Mouse (Mus musculus) MEL (cell line): ENCODE measurements around the gene Tll2. TPM values are rescaled to one million over a fixed set of nuclear protein-coding genes. Genes with fewer than 3 reads are reported as not detected.

Experiments used
- DNase-seq: peaks from one replicate; pipeline ENCODE4 v3.0.0; 2011; ENCODE audit warnings: low read depth, low spot score
- H3K27ac ChIP-seq: 2 replicates; pipeline ENCODE4 v1.5.1; 2012; ENCODE audit warnings: low read depth, mild to moderate bottlenecking, control low read depth, low read length, moderate library complexity; ENCODE audit not compliant: control insufficient read depth
- H3K27me3 ChIP-seq, 2 experiments: fragments of 150-350 bp in 1 of 2; sonication (generic) in 1 of 2; 2 replicates each; pipeline ENCODE4 v1.6.1; 2012; ENCODE audit warnings: low read length in 2 of 2, mild to moderate bottlenecking in 2 of 2, improper control_type of control experiment in 1 of 2, moderate library complexity in 1 of 2; ENCODE audit not compliant: insufficient read depth in 2 of 2, control insufficient read depth in 1 of 2
- H3K36me3 ChIP-seq, 2 experiments: 2 replicates each; pipeline ENCODE4 v1.6.1; 2012 to 2014; ENCODE audit warnings: low read length in 2 of 2, improper control_type of control experiment in 1 of 2, inconsistent platforms in 1 of 2, mild to moderate bottlenecking in 1 of 2; ENCODE audit not compliant: insufficient read depth in 2 of 2, control insufficient read depth in 1 of 2
- H3K4me1 ChIP-seq, 2 experiments: fragments of 150-350 bp in 1 of 2; sonication (generic) in 1 of 2; 2 replicates each; pipeline ENCODE4 v1.6.1; 2012; ENCODE audit warnings: low read length in 2 of 2, improper control_type of control experiment in 1 of 2, mild to moderate bottlenecking in 1 of 2; ENCODE audit not compliant: insufficient read depth in 2 of 2, control insufficient read depth in 1 of 2
- H3K4me3 ChIP-seq, 2 experiments: fragments of 150-350 bp in 1 of 2; sonication (generic) in 1 of 2; 2 replicates each; pipeline ENCODE4 v1.5.1; 2012; ENCODE audit warnings: low read depth in 2 of 2, low read length in 2 of 2, mild to moderate bottlenecking in 2 of 2, moderate library complexity in 2 of 2, control low read depth in 1 of 2, improper control_type of control experiment in 1 of 2; ENCODE audit not compliant: control insufficient read depth in 1 of 2, insufficient read depth in 1 of 2
- H3K79me2 ChIP-seq: 2 replicates; pipeline ENCODE4 v1.6.1; 2012; ENCODE audit warnings: mild to moderate bottlenecking, low read length, moderate library complexity; ENCODE audit not compliant: control insufficient read depth, poor library complexity, insufficient read depth
- H3K9ac ChIP-seq: 2 replicates; pipeline ENCODE4 v1.6.1; 2012; ENCODE audit warnings: low read depth, mild to moderate bottlenecking, control low read depth, low read length, moderate library complexity; ENCODE audit not compliant: control insufficient read depth, poor library complexity, severe bottlenecking
- H3K9me3 ChIP-seq: fragments of 150-350 bp; sonication (generic); replicated peaks from 2 replicates; pipeline ENCODE4 v1.6.1; 2012; ENCODE audit warnings: mild to moderate bottlenecking, low read length, improper control_type of control experiment, moderate library complexity; ENCODE audit not compliant: insufficient read depth
- CHD1 ChIP-seq: IDR thresholded peaks from 2 replicates; pipeline ENCODE4 v1.6.1; 2012; ENCODE audit warnings: low read depth, mild to moderate bottlenecking, inconsistent platforms, low read length, improper control_type of control experiment
- CHD2 ChIP-seq: IDR thresholded peaks from 2 replicates; pipeline ENCODE4 v1.6.1; 2011; ENCODE audit warnings: low read length, improper control_type of control experiment
- CTCF ChIP-seq, 3 experiments: IDR thresholded peaks in 2 of 3; conservative IDR thresholded peaks in 1 of 3; 2 replicates each; pipeline ENCODE4 v1.5.1; 2011 to 2012; ENCODE audit warnings: low read length in 3 of 3, low read depth in 2 of 3, mild to moderate bottlenecking in 2 of 3, improper control_type of control experiment in 1 of 3, inconsistent platforms in 1 of 3, mixed read lengths in 1 of 3, moderate library complexity in 1 of 3; ENCODE audit not compliant: control insufficient read depth in 1 of 3, insufficient read depth in 1 of 3, poor library complexity in 1 of 3, severe bottlenecking in 1 of 3
- E2F4 ChIP-seq: IDR thresholded peaks from 2 replicates; pipeline ENCODE4 v1.6.1; 2011; ENCODE audit warnings: low read depth, low read length, improper control_type of control experiment, borderline replicate concordance
- ELF1 ChIP-seq: IDR thresholded peaks from 2 replicates; pipeline ENCODE4 v1.6.1; 2014; ENCODE audit warnings: low read depth, mild to moderate bottlenecking, inconsistent platforms, low read length, improper control_type of control experiment, moderate library complexity
- ETS1 ChIP-seq: IDR thresholded peaks from 2 replicates; pipeline ENCODE4 v1.6.1; 2012; ENCODE audit warnings: low read depth, mild to moderate bottlenecking, inconsistent platforms, low read length, improper control_type of control experiment, moderate library complexity
- GABPA ChIP-seq: IDR thresholded peaks from 2 replicates; pipeline ENCODE4 v1.6.1; 2012; ENCODE audit warnings: low read depth, mild to moderate bottlenecking, inconsistent platforms, low read length, improper control_type of control experiment, moderate library complexity
- GATA1 ChIP-seq: IDR thresholded peaks from 2 replicates; pipeline ENCODE4 v1.6.1; 2011; ENCODE audit warnings: low read depth, low read length, improper control_type of control experiment
- JUND ChIP-seq: IDR thresholded peaks from 2 replicates; pipeline ENCODE4 v1.6.1; 2011; ENCODE audit warnings: low read depth, mild to moderate bottlenecking, improper control_type of control experiment, low read length
- MAFK ChIP-seq: IDR thresholded peaks from 2 replicates; pipeline ENCODE4 v1.6.1; 2011; ENCODE audit warnings: low read depth, mild to moderate bottlenecking, low read length, improper control_type of control experiment, borderline replicate concordance
- MAX ChIP-seq: IDR thresholded peaks from 2 replicates; pipeline ENCODE4 v1.6.1; 2011; ENCODE audit warnings: low read length, improper control_type of control experiment
- MEF2A ChIP-seq: IDR thresholded peaks from 2 replicates; pipeline ENCODE4 v1.6.1; 2014; ENCODE audit warnings: low read depth, mild to moderate bottlenecking, inconsistent platforms, low read length, improper control_type of control experiment; ENCODE audit not compliant: poor library complexity, insufficient replicate concordance, severe bottlenecking; ENCODE audit errors: extremely low read depth
- MXI1 ChIP-seq: IDR thresholded peaks from 2 replicates; pipeline ENCODE4 v1.6.1; 2011; ENCODE audit warnings: mild to moderate bottlenecking, low read depth, low read length, improper control_type of control experiment
- MYB ChIP-seq: IDR thresholded peaks from 2 replicates; pipeline ENCODE4 v1.6.1; 2011; ENCODE audit warnings: mild to moderate bottlenecking, low read depth, low read length, improper control_type of control experiment
- MYC ChIP-seq: IDR thresholded peaks from 2 replicates; pipeline ENCODE4 v1.6.1; 2011; ENCODE audit warnings: low read depth, mild to moderate bottlenecking, low read length, improper control_type of control experiment, moderate library complexity
- NRF1 ChIP-seq: IDR thresholded peaks from 2 replicates; pipeline ENCODE4 v1.6.1; 2014; ENCODE audit warnings: low read depth, mild to moderate bottlenecking, inconsistent platforms, low read length, improper control_type of control experiment, moderate library complexity; ENCODE audit not compliant: poor library complexity, insufficient read depth, severe bottlenecking
- POLR2A ChIP-seq, 2 experiments: IDR thresholded peaks; 2 replicates each; pipeline ENCODE4 v1.6.1; 2011 to 2012; ENCODE audit warnings: low read length in 2 of 2, mild to moderate bottlenecking in 2 of 2, control low read depth in 1 of 2, improper control_type of control experiment in 1 of 2, low read depth in 1 of 2, moderate library complexity in 1 of 2; ENCODE audit not compliant: control insufficient read depth in 1 of 2, insufficient read depth in 1 of 2, poor library complexity in 1 of 2
- RAD21 ChIP-seq: IDR thresholded peaks from 2 replicates; pipeline ENCODE4 v1.6.1; 2011; ENCODE audit warnings: mild to moderate bottlenecking, low read depth, low read length, improper control_type of control experiment
- RCOR1 ChIP-seq: IDR thresholded peaks from 2 replicates; pipeline ENCODE4 v1.6.1; 2012; ENCODE audit warnings: low read depth, mild to moderate bottlenecking, inconsistent platforms, low read length, improper control_type of control experiment
- SIN3A ChIP-seq: IDR thresholded peaks from 2 replicates; pipeline ENCODE4 v1.6.1; 2012; ENCODE audit warnings: low read length, improper control_type of control experiment, inconsistent platforms
- UBTF ChIP-seq: IDR thresholded peaks from 2 replicates; pipeline ENCODE4 v1.6.1; 2012; ENCODE audit warnings: low read depth, mild to moderate bottlenecking, inconsistent platforms, low read length, improper control_type of control experiment, moderate library complexity, borderline replicate concordance; ENCODE audit not compliant: insufficient read depth
- USF1 ChIP-seq: IDR thresholded peaks from 2 replicates; pipeline ENCODE4 v1.6.1; 2014; ENCODE audit warnings: low read depth, mild to moderate bottlenecking, inconsistent platforms, low read length, improper control_type of control experiment, moderate library complexity
- USF2 ChIP-seq, 2 experiments: IDR thresholded peaks; 2 replicates each; pipeline ENCODE4 v1.6.1; 2011 to 2012; ENCODE audit warnings: improper control_type of control experiment in 2 of 2, low read length in 2 of 2, borderline replicate concordance in 1 of 2, inconsistent platforms in 1 of 2, low read depth in 1 of 2, mild to moderate bottlenecking in 1 of 2; ENCODE audit not compliant: insufficient read depth in 1 of 2
- polyA plus RNA-seq, 2 experiments: library from polyadenylated mRNA; stranded (reverse) in 1 of 2; unstranded in 1 of 2; fragments of >175 nt in 1 of 2; fragments of >200 nt in 1 of 2; gene quantifications; 2 replicates each; pipeline versions ENCODE4 v1.2.1 to v1.2.4; 2012; ENCODE audit warnings: low replicate concordance in 2 of 2, low read depth in 1 of 2; ENCODE audit not compliant: insufficient read length in 2 of 2, insufficient read depth in 1 of 2, missing spikeins in 1 of 2
- total RNA-seq: library from RNA; depleted of rRNA; stranded (reverse); fragments of 300-350 nt; gene quantifications from 2 replicates; pipeline ENCODE4 v1.2.3, GENCODE M21; 2012

Tll2 gene
- total and polyA plus RNA-seq, 3 experiments: not detected

GRCm38 (mm10) chr19:41140961-41141360 is 65.7 kb downstream of the Tll2 start:
- DNase-seq: no peak
- Histone ChIP-seq H3K27ac (no peak overlapping the region), H3K27me3 (no peaks in the 10 kb centered on the region), H3K9ac (no peak overlapping the region), H3K4me3 (no peak overlapping the region), H3K36me3 (no peaks in the 10 kb centered on the region), H3K79me2 (no peaks in the 10 kb centered on the region), H3K4me1 (no peaks in the 10 kb centered on the region)
- TF ChIP-seq MXI1 (no peak), NRF1 (no peak), USF1 (no peak), RCOR1 (no peak), USF2 (IDR thresholded peaks at IDR 0.05; ENCODE audit: borderline replicate concordance in 1 of 2, insufficient read depth in 1 of 2, low read depth in 1 of 2, low read length in 2 of 2) (no peak), MAX (no peak), CHD1 (no peak), POLR2A (IDR thresholded peaks at IDR 0.05; ENCODE audit: control insufficient read depth in 1 of 2, insufficient read depth in 1 of 2, low read depth in 1 of 2, low read length in 2 of 2, poor library complexity in 1 of 2) (no peak), SIN3A (no peak), CTCF (IDR thresholded peaks at IDR 0.05 in 2 of 3, conservative IDR thresholded peaks at IDR 0.05 in 1 of 3; ENCODE audit: control insufficient read depth in 1 of 3, insufficient read depth in 1 of 3, low read depth in 2 of 3, low read length in 3 of 3, poor library complexity in 1 of 3, severe bottlenecking in 1 of 3) (no peak), RAD21 (no peak), ETS1 (no peak), GATA1 (no peak), MYB (no peak), ELF1 (no peak), E2F4 (no peak), UBTF (no peak), GABPA (no peak)
- TF ChIP-seq, all 39 proteins: peak for 0
- H3K9me3 ChIP-seq: no peaks in the 10 kb centered on the region

- TF ChIP-seq MEF2A (no peak), JUND (no peak), MXI1 (no peak), CHD1 (no peak), ETS1 (no peak), CHD2 (no peak), USF1 (no peak), NRF1 (no peak), ELF1 (no peak), CTCF (IDR thresholded peaks at IDR 0.05 in 2 of 3, conservative IDR thresholded peaks at IDR 0.05 in 1 of 3; ENCODE audit: control insufficient read depth in 1 of 3, insufficient read depth in 1 of 3, low read depth in 2 of 3, low read length in 3 of 3, poor library complexity in 1 of 3, severe bottlenecking in 1 of 3) (no peak), MAFK (no peak), USF2 (IDR thresholded peaks at IDR 0.05; ENCODE audit: borderline replicate concordance in 1 of 2, insufficient read depth in 1 of 2, low read depth in 1 of 2, low read length in 2 of 2) (no peak), MYC (no peak)
- no peak overlapping the region for H3K27ac ChIP-seq
- peak; percentile 25 for DNase-seq
- no peaks in the 10 kb centered on the region for H3K4me1 ChIP-seq
- no peak overlapping the region for H3K9ac ChIP-seq
- H3K27me3 ChIP-seq: no peaks in the 10 kb centered on the region; a peak in 1 of 4 replicates
- no peaks in the 10 kb centered on the region for H3K36me3 ChIP-seq
- H3K79me2 ChIP-seq: no peaks in the 10 kb centered on the region
- no peaks in the 10 kb centered on the region for H3K9me3 ChIP-seq
- no peak overlapping the region for H3K4me3 ChIP-seq
These were observed 67.0 kb downstream of the Tll2 start for GRCm38 (mm10) chr19:41139629-41140028.
